Mouse (Mus musculus) limb, embryonic 10.5 days (tissue): ENCODE results near the gene Kif26b. TPM values are rescaled to one million over a fixed set of nuclear protein-coding genes. Genes with fewer than 3 reads are reported as not detected.

Source experiments
- DNase-seq: peaks from one replicate; pipeline ENCODE4 v3.0.0-alpha.2; 2017; ENCODE audit warnings: low spot score
- H3K27ac ChIP-seq: fragments of 300-500 bp; sonication (generic); 2 replicates; pipeline ENCODE4 v1.5.1; 2016; ENCODE audit warnings: mild to moderate bottlenecking
- H3K27me3 ChIP-seq: fragments of 300-500 bp; sonication (generic); 2 replicates; pipeline ENCODE4 v1.6.1; 2016; ENCODE audit warnings: low read depth, mild to moderate bottlenecking; ENCODE audit not compliant: poor library complexity, severe bottlenecking
- H3K36me3 ChIP-seq: fragments of 300-500 bp; sonication (generic); 2 replicates; pipeline ENCODE4 v1.6.1; 2016; ENCODE audit warnings: mild to moderate bottlenecking, moderate library complexity
- H3K4me1 ChIP-seq: fragments of 300-500 bp; sonication (generic); 2 replicates; pipeline ENCODE4 v1.6.1; 2016
- H3K4me3 ChIP-seq: fragments of 300-500 bp; sonication (generic); 2 replicates; pipeline ENCODE4 v1.5.1; 2016; ENCODE audit warnings: mild to moderate bottlenecking, moderate library complexity
- H3K9me3 ChIP-seq: fragments of 300-500 bp; sonication (generic); replicated peaks from 2 replicates; pipeline ENCODE4 v1.6.1; 2016; ENCODE audit warnings: mild to moderate bottlenecking
- WGBS: fragments of 180-500 bp; shearing (Covaris S2); methylation state at CpG from one replicate; pipeline ENCODE4 v1.1.7; 2016; 5-methylcytosine and 5-hydroxymethylcytosine counted together
- polyA plus RNA-seq: library from polyadenylated mRNA; unstranded; fragments of >200 nt; fragmentation: Nextera tagmentation; extraction: Ambion mirVana; gene quantifications from 2 replicates; pipeline ENCODE4 v1.2.1, GENCODE M21; 2016

Kif26b gene
- polyA plus RNA-seq, 1 experiment from 2014 or later = 24.8 TPM

DNA sequence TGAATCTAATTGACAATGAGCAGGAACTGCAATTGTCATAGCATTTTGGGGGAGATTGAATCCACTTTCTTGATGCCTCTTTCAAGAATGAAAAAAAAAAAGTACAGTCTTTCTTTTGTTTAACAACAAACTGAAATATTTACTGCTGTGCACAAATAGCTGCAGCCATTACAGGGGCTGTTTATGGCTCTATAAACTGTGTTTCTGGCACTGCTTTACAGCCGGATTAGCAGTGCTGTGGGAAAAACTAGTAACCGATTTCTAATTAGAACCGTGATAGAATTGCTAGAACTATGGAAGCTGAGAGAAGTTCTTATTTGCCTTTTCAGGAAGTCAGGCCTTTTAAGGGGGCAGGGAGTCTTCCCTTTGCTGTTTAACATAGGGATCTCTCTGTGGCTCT is 342.1 kb downstream of the Kif26b start:
- Histone ChIP-seq H3K36me3 (peaks cover 67% of the 10 kb centered on the region), H3K27me3 (no peaks in the 10 kb centered on the region), H3K4me3 (no peak overlapping the region), H3K27ac (peak overlapping the region; percentile 79), H3K4me1 (peaks cover 73% of the 10 kb centered on the region), H3K9me3 (no peaks in the 10 kb centered on the region)
- 37% methylated on average over 3 of the region's 3 CpGs for WGBS
- no peak for DNase-seq

DNA sequence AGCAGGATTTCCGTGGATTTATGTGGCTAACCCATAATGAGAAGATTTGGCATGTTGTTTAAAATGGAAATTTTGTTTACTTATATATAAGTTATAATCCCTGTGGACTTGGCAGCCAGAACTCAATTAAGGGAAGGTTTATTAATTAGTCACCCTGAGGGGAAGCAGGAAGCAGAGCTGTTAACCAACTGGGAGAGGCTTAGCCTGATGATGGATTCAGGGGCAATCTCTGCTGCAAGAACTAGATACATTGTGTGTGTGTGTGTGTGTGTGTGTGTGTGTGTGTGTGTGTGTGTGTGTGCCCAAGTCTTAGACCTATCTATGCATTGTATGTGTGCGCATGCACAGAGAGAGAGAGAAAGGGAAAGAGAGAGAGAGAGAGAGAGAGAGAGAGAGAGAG is 348.0 kb downstream of the Kif26b start:
- 56% methylated on average over 2 of the region's 2 CpGs for WGBS
- Histone ChIP-seq H3K4me1 (peaks cover 52% of the 10 kb centered on the region), H3K4me3 (no peak overlapping the region), H3K9me3 (no peaks in the 10 kb centered on the region), H3K27ac (peak overlapping the region; percentile 39; the same call in 1 of the 2 replicates), H3K27me3 (no peaks in the 10 kb centered on the region), H3K36me3 (peaks cover 78% of the 10 kb centered on the region)
- no peak for DNase-seq

DNA sequence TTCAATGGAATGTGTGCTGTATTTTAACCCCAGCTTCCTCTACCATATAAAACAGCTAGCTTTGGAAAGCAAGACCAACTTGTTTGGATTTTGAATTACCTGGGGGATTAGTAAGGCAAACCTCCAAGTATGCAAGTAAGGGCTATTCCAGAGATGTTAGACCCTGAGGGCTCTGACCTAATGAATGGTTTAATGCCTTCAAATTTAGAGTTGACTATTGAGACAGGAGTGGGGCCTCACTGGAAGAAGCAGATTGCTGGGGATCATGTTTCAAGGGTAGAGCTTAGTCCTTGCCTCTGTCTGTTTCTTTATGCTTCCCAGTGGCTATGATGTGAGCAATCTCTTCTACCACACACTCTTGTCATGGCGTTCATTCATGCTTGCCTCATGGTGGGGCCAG is 349.8 kb downstream of the Kif26b start:
- DNase-seq = no peak
- H3K4me1 ChIP-seq = peaks cover 43% of the 10 kb centered on the region
- no peak overlapping the region for H3K27ac ChIP-seq
- WGBS = 63% methylated on average over 1 of the region's 1 CpGs
- peaks cover 85% of the 10 kb centered on the region for H3K36me3 ChIP-seq
- H3K4me3 ChIP-seq = no peak overlapping the region
- no peaks in the 10 kb centered on the region for H3K27me3 ChIP-seq
- no peaks in the 10 kb centered on the region for H3K9me3 ChIP-seq

DNA sequence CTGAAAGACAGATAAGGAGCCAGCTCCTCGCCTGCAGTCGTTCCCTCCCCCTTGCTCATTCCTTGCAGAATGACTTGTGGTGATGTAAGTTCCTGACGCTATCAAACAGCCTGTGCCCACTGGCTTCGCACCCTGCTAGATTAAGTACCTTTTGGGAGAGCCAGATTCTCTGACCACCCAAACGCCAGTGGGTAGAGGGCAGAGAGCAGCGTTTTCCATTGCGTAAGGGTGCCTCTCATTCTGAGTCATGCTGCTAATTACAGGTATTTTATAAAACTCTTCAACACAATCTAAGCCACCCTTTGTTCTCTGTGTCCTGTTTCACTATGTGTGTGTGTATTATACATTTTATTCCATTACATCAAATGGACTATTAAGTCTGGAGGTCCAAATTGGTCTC is 352.0 kb downstream of the Kif26b start:
- 88% methylated on average over 7 of the region's 7 CpGs for WGBS
- peaks cover 32% of the 10 kb centered on the region for H3K4me1 ChIP-seq
- H3K27ac ChIP-seq = no peak overlapping the region
- no peaks in the 10 kb centered on the region for H3K9me3 ChIP-seq
- H3K4me3 ChIP-seq = no peak overlapping the region
- no peak for DNase-seq
- H3K36me3 ChIP-seq = peaks cover 85% of the 10 kb centered on the region
- H3K27me3 ChIP-seq = no peaks in the 10 kb centered on the region

DNA sequence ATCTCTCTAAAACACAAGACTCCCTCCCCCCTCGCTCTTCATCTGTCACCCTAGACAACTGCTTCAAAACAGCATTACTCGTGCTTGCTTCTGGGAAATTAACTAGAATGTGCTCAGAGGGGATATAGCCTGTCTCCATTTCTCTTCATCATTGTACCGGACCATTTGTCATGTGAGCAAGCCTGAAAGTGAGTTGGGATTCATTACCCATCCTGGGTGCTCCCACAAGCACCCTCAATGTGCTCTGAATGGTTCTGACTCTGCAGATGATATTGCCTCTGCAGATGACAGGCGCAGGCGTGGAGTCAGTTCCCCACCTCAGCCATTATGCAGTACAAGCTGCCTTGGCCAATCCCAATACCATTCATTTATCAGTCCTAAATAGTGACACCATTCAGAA is 357.7 kb downstream of the Kif26b start:
- no peak for DNase-seq
- no peaks in the 10 kb centered on the region for H3K9me3 ChIP-seq
- H3K27ac ChIP-seq = no peak overlapping the region
- peaks cover 74% of the 10 kb centered on the region for H3K36me3 ChIP-seq
- WGBS = 82% methylated on average over 5 of the region's 5 CpGs
- H3K4me1 ChIP-seq = peaks cover 6% of the 10 kb centered on the region
- no peaks in the 10 kb centered on the region for H3K27me3 ChIP-seq
- no peak overlapping the region for H3K4me3 ChIP-seq

DNA sequence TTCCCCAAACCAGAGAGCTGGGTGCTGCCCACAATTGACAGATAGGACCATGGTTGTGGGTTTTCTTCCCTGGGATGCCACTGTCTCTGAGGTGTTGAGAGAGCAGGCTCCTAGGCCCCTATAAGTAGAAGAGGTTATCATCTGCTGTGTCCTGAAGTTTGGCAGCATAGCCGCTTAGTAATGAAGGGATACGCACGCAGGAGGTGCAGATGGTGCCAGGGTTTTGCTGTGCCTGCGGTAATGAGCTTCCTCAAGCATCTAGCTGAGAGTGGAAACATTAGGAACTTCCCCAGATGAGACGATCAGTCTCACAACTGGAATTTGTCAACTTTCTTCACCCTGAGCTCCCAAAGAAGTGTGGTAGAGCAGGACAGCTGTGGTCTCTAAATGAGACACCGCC is 363.5 kb downstream of the Kif26b start:
- Histone ChIP-seq H3K27me3 (no peaks in the 10 kb centered on the region), H3K27ac (no peak overlapping the region), H3K4me3 (no peak overlapping the region), H3K4me1 (peaks cover 22% of the 10 kb centered on the region), H3K36me3 (peaks cover 39% of the 10 kb centered on the region), H3K9me3 (no peaks in the 10 kb centered on the region)
- DNase-seq = no peak
- 96% methylated on average over 6 of the region's 6 CpGs for WGBS

DNA sequence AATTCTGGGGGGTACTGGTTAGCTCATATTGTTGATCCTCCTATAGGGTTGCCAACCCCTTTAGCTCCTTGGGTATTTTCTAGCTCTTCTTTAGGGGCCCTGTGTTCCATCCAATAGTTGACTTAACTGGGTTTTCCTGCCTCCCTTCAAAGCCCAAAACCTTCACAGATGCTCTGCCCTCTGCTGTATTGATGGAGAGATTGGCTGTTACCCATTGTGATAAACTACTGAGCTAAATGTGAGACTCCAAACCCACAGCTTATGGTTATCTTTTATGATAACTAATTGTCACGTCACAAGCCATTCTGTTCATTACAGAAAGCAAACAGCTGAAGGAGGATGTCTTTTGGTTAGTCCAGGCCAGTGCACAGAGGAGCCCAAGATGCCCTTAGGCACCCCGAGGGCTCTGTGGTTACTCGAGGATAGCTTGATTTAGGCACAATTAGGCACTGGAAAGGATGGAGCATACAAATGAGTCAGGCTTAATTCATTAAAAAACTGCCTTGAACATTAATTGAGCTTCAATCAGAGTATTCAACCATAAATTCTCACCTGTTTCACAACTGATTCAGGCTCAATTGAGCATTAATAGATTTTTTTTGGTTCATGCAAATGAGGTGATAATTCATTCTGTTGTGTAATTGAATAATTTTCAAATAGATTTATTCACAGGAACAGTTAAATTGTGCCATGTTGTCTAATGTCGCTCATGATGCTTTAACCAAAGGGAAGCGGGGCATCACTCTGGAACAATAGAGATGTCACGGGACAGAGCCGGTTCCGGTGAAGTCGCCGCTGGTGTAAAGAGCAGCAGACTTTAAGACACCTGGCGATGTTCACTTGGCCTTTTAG is 364.5 kb downstream of the Kif26b start:
- Histone ChIP-seq H3K27me3 (no peaks in the 10 kb centered on the region), H3K4me1 (peaks cover 22% of the 10 kb centered on the region), H3K27ac (no peak overlapping the region), H3K4me3 (no peak overlapping the region), H3K36me3 (peaks cover 40% of the 10 kb centered on the region), H3K9me3 (no peaks in the 10 kb centered on the region)
- 92% methylated on average over 11 of the region's 11 CpGs for WGBS
- DNase-seq = no peak

DNA sequence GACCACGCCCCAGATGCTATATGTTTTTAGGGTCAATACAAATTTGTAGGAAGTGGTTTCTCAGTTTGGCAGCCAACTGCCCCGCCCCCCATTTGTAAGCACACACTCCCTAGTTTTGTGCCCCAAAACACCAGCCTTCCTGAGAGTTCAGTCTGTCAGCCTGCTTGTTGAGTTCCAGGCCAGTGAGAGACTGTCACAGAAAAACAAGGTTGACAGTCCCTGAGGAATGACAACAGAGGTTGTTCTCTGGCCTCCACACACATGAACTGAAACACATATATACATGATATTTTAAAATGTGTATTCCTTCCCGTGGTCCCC is 365.1 kb downstream of the Kif26b start:
- no peaks in the 10 kb centered on the region for H3K27me3 ChIP-seq
- H3K4me1 ChIP-seq = peaks cover 22% of the 10 kb centered on the region
- 95% methylated on average over 3 of the region's 3 CpGs for WGBS
- H3K27ac ChIP-seq = no peak overlapping the region
- H3K36me3 ChIP-seq = peaks cover 34% of the 10 kb centered on the region
- no peak for DNase-seq
- H3K9me3 ChIP-seq = no peaks in the 10 kb centered on the region
- H3K4me3 ChIP-seq = no peak overlapping the region

DNA sequence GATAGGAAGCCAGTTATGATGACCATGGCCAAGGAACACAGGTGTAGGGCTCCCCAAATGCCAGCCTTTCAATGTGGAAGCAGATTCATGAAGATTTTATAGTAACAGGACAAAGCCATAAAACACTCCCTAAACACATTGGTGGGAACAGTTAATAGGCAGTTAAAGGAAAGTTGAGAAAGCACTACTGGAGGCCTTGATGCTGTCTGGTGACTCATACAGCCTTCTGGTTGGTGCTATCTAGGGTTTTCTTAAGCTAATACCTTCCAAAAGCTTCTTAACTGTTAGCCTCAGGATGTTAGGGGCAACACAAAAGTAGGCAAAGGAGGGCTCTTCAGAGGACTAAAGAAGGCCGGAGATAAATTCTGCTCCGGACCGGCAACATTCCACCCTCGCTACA is 366.7 kb downstream of the Kif26b start:
- Histone ChIP-seq H3K27me3 (no peaks in the 10 kb centered on the region), H3K27ac (no peak overlapping the region), H3K4me1 (peaks cover 16% of the 10 kb centered on the region), H3K9me3 (no peaks in the 10 kb centered on the region), H3K4me3 (no peak overlapping the region), H3K36me3 (peaks cover 31% of the 10 kb centered on the region)
- WGBS = 98% methylated on average over 4 of the region's 4 CpGs
- no peak for DNase-seq

DNA sequence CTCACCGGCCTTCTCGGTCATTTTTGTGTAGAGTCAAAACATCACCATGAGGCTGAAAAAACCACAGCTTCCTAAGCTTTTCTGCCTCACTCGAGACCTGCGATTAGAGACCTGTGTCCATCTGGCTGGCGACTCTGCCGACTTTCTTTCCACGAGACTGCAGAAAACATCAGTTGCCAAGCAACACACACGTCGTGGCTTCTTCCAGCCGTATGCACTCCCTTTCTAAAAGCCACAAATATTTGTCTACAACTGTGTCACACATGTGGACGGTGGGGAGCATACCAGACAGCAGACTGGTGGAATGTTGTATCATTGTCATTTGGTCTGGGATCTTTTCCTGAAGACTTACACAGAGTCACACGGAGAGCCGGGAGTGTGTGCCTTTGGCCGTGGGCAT is 382.0 kb downstream of the Kif26b start:
- no peak for DNase-seq
- peak overlapping the region; percentile 34; the same call in 1 of the 2 replicates for H3K27ac ChIP-seq
- no peak overlapping the region for H3K4me3 ChIP-seq
- peaks cover 31% of the 10 kb centered on the region for H3K4me1 ChIP-seq
- H3K36me3 ChIP-seq = peaks cover 26% of the 10 kb centered on the region
- WGBS = 81% methylated on average over 14 of the region's 14 CpGs
- H3K27me3 ChIP-seq = peaks cover 2% of the 10 kb centered on the region; the same call in 1 of the 2 replicates
- H3K9me3 ChIP-seq = no peaks in the 10 kb centered on the region

DNA sequence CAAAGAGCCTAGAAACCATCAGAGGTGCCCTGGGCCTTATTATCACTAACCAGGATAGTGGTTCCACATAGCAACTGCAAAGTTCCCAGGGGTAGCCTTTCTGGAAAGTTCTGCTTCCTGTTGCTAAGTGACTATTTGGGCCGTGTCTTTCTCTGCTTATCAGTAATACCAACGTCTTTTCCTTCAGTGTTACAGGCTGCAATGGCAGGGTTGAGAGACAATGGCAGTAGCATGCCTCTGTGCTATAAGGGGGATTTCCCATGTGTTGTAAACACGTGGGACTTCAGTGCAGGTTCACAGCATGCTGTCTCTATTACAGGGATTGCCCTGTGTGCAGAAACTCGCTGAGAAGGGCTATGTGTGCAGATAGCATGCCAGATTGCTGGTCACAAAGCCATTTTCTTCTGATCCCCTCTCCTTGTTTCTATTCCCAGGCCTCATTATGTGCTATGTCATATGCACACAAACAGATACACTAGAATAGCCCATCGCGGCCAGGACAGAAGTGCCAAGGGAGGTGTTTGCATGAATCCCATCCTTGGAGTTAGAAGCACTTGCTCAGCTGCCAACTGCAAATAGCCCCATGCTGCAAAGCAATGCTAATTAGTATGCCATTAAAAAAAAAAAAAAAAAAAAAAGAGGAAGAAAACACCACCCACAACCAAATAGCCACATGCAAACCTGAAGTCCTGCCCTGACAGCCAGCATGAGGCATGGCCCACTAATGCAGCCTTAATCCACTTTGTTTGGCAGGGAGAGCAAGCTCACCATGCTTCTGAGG is 384.2 kb downstream of the Kif26b start:
- Histone ChIP-seq H3K4me3 (no peak overlapping the region), H3K27ac (no peak overlapping the region), H3K4me1 (peaks cover 46% of the 10 kb centered on the region), H3K27me3 (peaks cover 24% of the 10 kb centered on the region), H3K9me3 (no peaks in the 10 kb centered on the region), H3K36me3 (peaks cover 48% of the 10 kb centered on the region)
- WGBS = 77% methylated on average over 6 of the region's 6 CpGs
- no peak for DNase-seq

DNA sequence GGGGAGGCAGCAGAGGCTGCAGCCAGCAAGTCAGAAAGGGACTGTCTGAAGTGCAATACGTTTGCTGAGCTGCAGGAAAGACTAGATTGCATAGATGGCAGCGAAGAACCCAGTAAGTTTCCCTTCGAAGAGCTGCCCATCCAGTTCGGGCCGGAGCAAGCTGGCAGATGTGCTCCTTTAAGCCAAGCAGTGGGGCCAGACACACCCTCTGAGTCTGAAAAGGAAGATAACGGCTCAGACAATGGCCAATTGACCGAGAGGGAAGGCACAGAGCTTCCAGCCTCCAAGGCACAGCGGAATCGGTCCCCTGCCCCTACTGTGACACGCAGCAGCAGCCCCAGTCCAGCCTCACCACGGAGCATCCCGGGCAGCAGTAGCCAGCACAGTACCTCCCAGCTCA is 386.1 kb downstream of the Kif26b start:
- WGBS = 86% methylated on average over 12 of the region's 12 CpGs
- Histone ChIP-seq H3K9me3 (no peaks in the 10 kb centered on the region), H3K4me1 (peaks cover 45% of the 10 kb centered on the region), H3K4me3 (no peak overlapping the region), H3K27ac (0 out of 2 replicates have a peak overlapping the region, but pooled peaks have one; percentile 0), H3K27me3 (peaks cover 26% of the 10 kb centered on the region), H3K36me3 (peaks cover 65% of the 10 kb centered on the region)
- no peak for DNase-seq

DNA sequence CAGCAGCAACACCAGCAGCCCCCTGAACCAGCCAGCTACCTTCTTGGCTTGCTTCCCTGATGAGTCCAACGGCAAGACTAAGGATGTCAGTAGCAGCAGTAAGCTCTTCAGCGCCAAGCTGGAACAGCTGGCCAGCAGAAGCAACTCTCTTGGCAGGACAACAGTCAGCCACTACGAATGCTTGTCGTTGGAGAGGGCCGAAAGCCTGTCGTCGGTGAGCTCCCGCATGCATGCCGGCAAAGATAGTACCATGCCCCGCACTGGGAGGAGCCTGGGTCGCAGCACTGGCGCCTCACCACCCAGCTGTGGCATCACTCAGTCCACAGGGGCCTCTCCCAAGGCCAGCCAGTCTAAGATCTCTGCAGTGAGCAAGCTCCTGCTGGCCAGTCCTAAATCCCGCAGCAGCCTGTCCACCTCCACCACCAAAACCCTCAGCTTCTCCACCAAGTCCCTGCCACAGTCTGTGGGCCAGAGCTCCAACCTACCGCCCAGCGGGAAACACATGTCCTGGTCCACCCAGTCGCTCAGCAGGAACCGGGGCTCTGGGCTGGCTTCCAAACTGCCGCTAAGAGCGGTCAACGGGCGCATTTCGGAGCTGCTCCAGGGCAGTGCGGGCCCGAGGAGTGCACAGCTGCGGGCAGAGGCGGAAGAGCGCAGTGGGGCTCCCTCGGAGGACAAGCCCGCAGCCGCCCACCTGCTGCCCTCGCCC is 388.4 kb downstream of the Kif26b start:
- Histone ChIP-seq H3K4me1 (peaks cover 35% of the 10 kb centered on the region), H3K27me3 (peaks cover 26% of the 10 kb centered on the region), H3K27ac (0 out of 2 replicates have a peak overlapping the region, but pooled peaks have one; percentile 42), H3K36me3 (peaks cover 81% of the 10 kb centered on the region), H3K4me3 (no peak overlapping the region), H3K9me3 (no peaks in the 10 kb centered on the region)
- DNase-seq = no peak
- 70% methylated on average over 31 of the region's 31 CpGs for WGBS
